8 mouse cellular contexts compared by ENCODE assay signal in the genomic region with DNA sequence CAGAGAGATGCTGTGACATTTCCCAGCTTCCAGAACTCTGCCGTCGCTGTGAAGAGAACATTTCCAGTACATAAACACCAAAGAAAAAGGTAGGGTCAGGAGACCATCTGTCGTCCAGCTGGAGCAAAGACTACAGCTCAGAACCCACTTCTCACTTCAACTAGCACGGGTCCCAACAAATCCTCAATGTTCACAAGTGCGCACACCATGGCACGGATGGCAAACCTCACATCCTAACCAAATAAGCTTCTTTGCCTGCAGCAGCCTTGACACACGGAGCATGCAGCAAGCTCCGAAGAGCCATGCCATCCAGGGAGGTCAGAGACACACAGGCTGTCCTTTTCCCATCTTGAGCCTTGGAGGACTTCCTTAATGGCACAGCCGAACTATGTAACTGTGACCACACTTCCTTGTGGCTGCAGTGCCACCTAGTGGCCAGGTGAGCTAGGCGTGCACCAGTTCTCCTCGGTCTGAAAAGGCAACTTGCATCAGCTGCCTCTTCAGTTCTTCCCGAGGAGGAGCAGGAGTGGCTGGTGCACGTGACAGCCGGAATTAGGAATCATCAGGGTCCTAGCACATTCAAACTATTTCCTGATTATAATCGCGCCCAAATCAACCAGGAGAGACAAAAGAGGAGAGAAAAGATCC.
DNase-seq lines count a peak whose midpoint lies in the region; ATAC-seq and TF ChIP-seq lines count a peak whose summit lies in the region.

No protein-coding gene starts in this region.

- no peaks in the 10 kb centered on the region for H3K79me2 ChIP-seq in myocyte (ENCODE audit: control insufficient read depth, insufficient read depth)

- no peaks in the 10 kb centered on the region for H3K4me1 ChIP-seq in bone marrow, adult 2 months (ENCODE audit: control insufficient read depth, insufficient read depth, low read length)
- H3K4me1 ChIP-seq in embryonic facial prominence, embryonic 14.5 days (ENCODE audit: control insufficient read depth, insufficient read depth, low read length), result no peaks in the 10 kb centered on the region
- H3K4me1 ChIP-seq in kidney, embryonic 15.5 days, result 0 out of 2 replicates have a peak, but pooled peaks cover 2% of the 10 kb centered on the region
- H3K4me1 ChIP-seq in limb, embryonic 14.5 days (ENCODE audit: control insufficient read depth, insufficient read depth, low read length), result no peaks in the 10 kb centered on the region

- no peak for TF ChIP-seq POLR2A in bone marrow, adult 2 months (IDR thresholded peaks at IDR 0.05; ENCODE audit: borderline replicate concordance, control insufficient read depth, low read depth, low read length)
- TF ChIP-seq POLR2A in limb, embryonic 14.5 days (IDR thresholded peaks at IDR 0.05; ENCODE audit: borderline replicate concordance, extremely low read depth, insufficient read depth, insufficient read length), result peak; percentile 24; the same call in 1 of the 2 replicates
- no peak for TF ChIP-seq POLR2A in myocyte (IDR thresholded peaks at IDR 0.05; ENCODE audit: insufficient read length, low read depth)

- H3K4me3 ChIP-seq in bone marrow, adult 2 months (replicated peaks; ENCODE audit: control insufficient read depth, low read depth, low read length), result no peak overlapping the region
- no peak overlapping the region for H3K4me3 ChIP-seq in embryonic facial prominence, embryonic 14.5 days (ENCODE audit: low read depth, low read length)
- H3K4me3 ChIP-seq in kidney, embryonic 15.5 days (replicated peaks), result no peak overlapping the region
- no peak overlapping the region for H3K4me3 ChIP-seq in limb, embryonic 14.5 days (replicated peaks; ENCODE audit: low read length)
- no peak overlapping the region for H3K4me3 ChIP-seq in myocyte

- no peak overlapping the region for H3ac ChIP-seq in myocyte (ENCODE audit: control insufficient read depth, insufficient read length)

- no peak overlapping the region for H3K27ac ChIP-seq in bone marrow, adult 2 months (ENCODE audit: control insufficient read depth, insufficient read depth, low read depth, low read length, poor library complexity)
- H3K27ac ChIP-seq in embryonic facial prominence, embryonic 14.5 days (replicated peaks; ENCODE audit: low read depth, low read length), result no peak overlapping the region
- H3K27ac ChIP-seq in kidney, embryonic 15.5 days, result no peak overlapping the region
- H3K27ac ChIP-seq in limb, embryonic 14.5 days (replicated peaks; ENCODE audit: low read depth, low read length), result no peak overlapping the region

- H3K9me3 ChIP-seq in embryonic facial prominence, embryonic 14.5 days (ENCODE audit: control insufficient read depth, low read length), result no peaks in the 10 kb centered on the region
- H3K9me3 ChIP-seq in kidney, embryonic 15.5 days (replicated peaks), result no peaks in the 10 kb centered on the region
- H3K9me3 ChIP-seq in limb, embryonic 14.5 days (ENCODE audit: control insufficient read depth, low read length), result no peaks in the 10 kb centered on the region

- no peaks in the 10 kb centered on the region for H3K36me3 ChIP-seq in embryonic facial prominence, embryonic 14.5 days (ENCODE audit: control insufficient read depth, insufficient read depth, low read length)
- no peaks in the 10 kb centered on the region for H3K36me3 ChIP-seq in kidney, embryonic 15.5 days
- no peaks in the 10 kb centered on the region for H3K36me3 ChIP-seq in limb, embryonic 14.5 days (ENCODE audit: control insufficient read depth, insufficient read depth, low read length)
- no peaks in the 10 kb centered on the region for H3K36me3 ChIP-seq in myocyte (ENCODE audit: control insufficient read depth, insufficient read depth)

- H3K27me3 ChIP-seq in embryonic facial prominence, embryonic 14.5 days (replicated peaks; ENCODE audit: control insufficient read depth, insufficient read depth, low read length), result no peaks in the 10 kb centered on the region
- H3K27me3 ChIP-seq in kidney, embryonic 15.5 days, result peaks cover 17% of the 10 kb centered on the region
- no peaks in the 10 kb centered on the region for H3K27me3 ChIP-seq in limb, embryonic 14.5 days (ENCODE audit: control insufficient read depth, insufficient read depth, low read length)
- H3K27me3 ChIP-seq in myocyte (ENCODE audit: control insufficient read depth, insufficient read depth, insufficient read length), result no peaks in the 10 kb centered on the region

- H3K4me2 ChIP-seq in embryonic facial prominence, embryonic 14.5 days (ENCODE audit: low read depth, low read length), result no peak overlapping the region
- H3K4me2 ChIP-seq in kidney, embryonic 15.5 days, result no peak overlapping the region
- H3K4me2 ChIP-seq in limb, embryonic 14.5 days (replicated peaks; ENCODE audit: low read depth, low read length, severe bottlenecking), result no peak overlapping the region
- peak overlapping the region; percentile 31 for H3K4me2 ChIP-seq in myocyte (ENCODE audit: low read depth)

- peak; percentile 19 for DNase-seq in A20 (ENCODE audit: low read depth, low spot score)
- DNase-seq in embryonic facial prominence, embryonic 14.5 days (ENCODE audit: low spot score), result peak; percentile 88
- DNase-seq in heart, adult 9 months (ENCODE audit: low spot score in 2 of 2), result peak; percentile 9 to 65
- DNase-seq in limb, embryonic 14.5 days (ENCODE audit: low spot score), result peak; percentile 76
- DNase-seq in spleen, postnatal 36 days (ENCODE audit: low spot score in 2 of 2), result peak; percentile 21 to 31

- H3K9ac ChIP-seq in embryonic facial prominence, embryonic 14.5 days (ENCODE audit: low read depth, low read length), result no peak overlapping the region
- H3K9ac ChIP-seq in kidney, embryonic 15.5 days, result no peak overlapping the region
- H3K9ac ChIP-seq in limb, embryonic 14.5 days (ENCODE audit: low read depth, low read length, severe bottlenecking), result no peak overlapping the region

- 31% methylated on average over 16 of the region's 16 CpGs for WGBS in bone marrow, adult 2 months
- 29% methylated on average over 16 of the region's 16 CpGs for WGBS in embryonic facial prominence, embryonic 14.5 days
- 33% methylated on average over 16 of the region's 16 CpGs for WGBS in kidney, embryonic 15.5 days
- 28% methylated on average over 16 of the region's 16 CpGs for WGBS in limb, embryonic 14.5 days

- ATAC-seq in embryonic facial prominence, embryonic 14.5 days (ENCODE audit: low read depth), result peak; percentile 82
- ATAC-seq in kidney, embryonic 15.5 days (replicated peaks; ENCODE audit: low FRiP score), result peak; percentile 83
- peak; percentile 72 for ATAC-seq in limb, embryonic 14.5 days (ENCODE audit: low FRiP score, low read depth)

- peak; percentile 97 for TF ChIP-seq CTCF in bone marrow, adult 2 months (IDR thresholded peaks at IDR 0.05; ENCODE audit: control insufficient read depth, insufficient read depth, low read length)

TF ChIP-seq in myocyte, 11 proteins besides CTCF, POLR2A, EP300 and RAD21:
- TF ChIP-seq MYOD1 (IDR thresholded peaks at IDR 0.05; ENCODE audit: control insufficient read depth in 1 of 3, insufficient read length in 2 of 3, low read depth in 2 of 3) (peak in 1 of 3 experiments; percentile 7), MYOG (IDR thresholded peaks at IDR 0.05; ENCODE audit: control insufficient read depth in 1 of 3, insufficient read depth in 1 of 3, insufficient read length in 2 of 3, low read depth in 2 of 3) (no peak), USF1 (IDR thresholded peaks at IDR 0.05; ENCODE audit: low read depth) (peak; percentile 50)
TF ChIP-seq in myocyte: peak in this region for 2.

Comparison
In these comparisons a context has a peak if more than half of its experiments do, and no peak if none do; other contexts are left out.
1. DNase-seq: peak in every context shown above with its lines; median percentile 88 in embryonic facial prominence, embryonic 14.5 days; 76 in limb, embryonic 14.5 days; 37 in heart, adult 9 months; 26 in spleen, postnatal 36 days; 19 in A20.